Mouse (Mus musculus): ENCODE data around the gene Dnajc3. TPM values are rescaled to one million over a fixed set of nuclear protein-coding genes. Genes with fewer than 3 reads are reported as not detected.

The Dnajc3 gene
- 73.5 TPM for polyA plus RNA-seq (2021)

DNA sequence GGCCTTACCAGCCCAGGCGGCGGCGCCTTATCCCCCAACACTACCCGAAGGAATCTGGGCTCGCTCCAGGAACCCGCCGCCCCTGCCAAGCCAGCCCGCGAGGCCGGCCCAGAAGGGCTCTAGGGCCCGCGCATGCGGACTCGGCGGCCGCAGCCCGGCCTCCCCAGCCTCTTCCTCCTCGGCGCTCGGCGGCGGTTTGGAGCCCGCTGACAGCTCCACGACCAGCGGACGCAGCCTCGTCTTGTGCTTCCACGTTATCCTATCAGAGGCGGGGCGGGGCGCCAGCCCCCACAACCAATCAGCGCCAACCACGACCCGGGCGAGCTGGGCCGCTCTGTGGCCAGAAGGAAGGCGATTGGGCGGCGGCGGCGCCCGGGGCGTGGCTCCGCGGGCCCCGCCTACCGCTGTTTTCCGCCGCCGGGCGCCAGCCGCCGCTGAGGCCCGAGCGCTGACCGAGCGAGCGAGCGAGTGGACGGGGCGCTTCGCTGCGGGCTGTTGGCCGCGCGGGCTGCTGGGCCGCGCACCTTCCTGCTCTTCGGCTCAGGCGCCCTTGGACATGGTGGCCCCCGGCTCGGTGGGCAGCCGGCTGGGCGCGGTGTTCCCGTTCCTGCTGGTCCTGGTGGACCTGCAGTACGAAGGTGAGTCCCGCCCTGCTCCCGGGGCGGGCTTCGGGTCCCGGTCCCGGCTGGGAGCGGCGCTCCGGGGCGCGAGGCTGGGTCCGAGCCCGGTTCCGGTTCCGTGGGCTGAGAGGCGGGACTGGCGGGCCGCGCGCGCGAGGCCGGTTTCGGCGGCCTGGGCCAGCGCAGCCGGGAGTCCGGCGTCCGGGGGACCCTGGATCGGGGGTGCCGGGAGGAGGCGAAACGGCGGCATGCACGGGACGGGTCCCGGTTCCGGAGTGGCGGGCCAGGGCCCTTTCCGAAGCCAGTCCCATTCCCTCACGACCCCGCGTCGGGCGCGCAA is at the start of gene Dnajc3:
TSS of gene Dnajc3 (plus strand) at position 444 of the 960 bp plus-strand sequence.
- TF ChIP-seq CTCF (IDR thresholded peaks at IDR 0.05): no peak
- in situ Hi-C loops (cut with MboI; ENCODE audit: low pct_unique_long_range_greater_than_20kb): no loop called here
- ChIA-PET POLR2A (interaction anchor here (0.6 kb wide), 1 partner anchor 1484 kb away, joined by 3 read pairs; no protein-coding TSS in a partner anchor), CTCF (no interaction called here)
- ATAC-seq (peak; percentile 99), DNase-seq (ENCODE audit: low read depth, low spot score) (peak; percentile 88)
- H3K27me3 ChIP-seq: no peaks in the 10 kb centered on the region

DNA sequence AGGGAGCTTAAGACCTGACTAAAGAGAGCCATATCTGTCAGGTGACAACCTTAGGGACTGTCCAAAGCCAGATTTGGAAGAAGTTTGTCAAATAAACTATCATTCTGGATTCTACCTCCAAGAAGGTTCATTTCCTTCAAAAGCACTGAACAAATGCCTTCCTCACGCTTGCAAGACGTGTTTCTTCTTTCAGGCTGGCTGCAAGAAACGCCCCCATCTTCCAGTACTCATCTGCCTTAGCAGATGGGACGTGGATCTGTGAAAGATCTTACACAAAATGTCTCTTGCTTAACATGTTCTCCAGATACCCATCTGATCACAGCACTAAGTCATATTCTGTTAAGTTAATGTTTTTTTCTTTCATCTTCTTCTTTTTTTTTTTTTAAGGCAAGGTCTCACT is 47.7 kb upstream of the Dnajc3 start:
- no peak for DNase-seq (ENCODE audit: low read depth, low spot score)
- no peak for TF ChIP-seq CTCF (IDR thresholded peaks at IDR 0.05)
- H3K27me3 ChIP-seq: no peaks in the 10 kb centered on the region
- in situ Hi-C loops (cut with MboI; ENCODE audit: low pct_unique_long_range_greater_than_20kb): no loop called here
- ATAC-seq: no peak
- POLR2A ChIA-PET: no interaction called here
- CTCF ChIA-PET: no interaction called here

DNA sequence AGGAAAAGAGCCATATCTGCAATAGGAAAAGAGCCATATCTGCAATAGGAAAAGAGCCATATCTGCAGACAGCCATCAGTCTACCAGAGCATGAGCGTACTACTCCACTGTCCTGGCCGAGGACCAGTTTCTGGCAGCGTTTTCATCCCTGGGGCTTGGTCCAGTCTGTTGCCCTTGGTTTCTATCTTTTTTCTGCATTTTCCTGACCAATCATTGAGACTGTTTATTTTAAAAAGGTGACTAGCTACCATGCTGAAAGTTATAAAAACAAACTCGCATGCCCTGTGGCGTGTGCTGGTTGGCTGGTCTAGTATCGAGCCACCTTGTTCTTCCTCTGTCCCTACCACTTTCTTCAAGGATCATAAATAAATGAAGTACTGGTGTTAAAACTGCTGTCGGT is 42.5 kb upstream of the Dnajc3 start:
- TF ChIP-seq CTCF (IDR thresholded peaks at IDR 0.05): no peak
- H3K27me3 ChIP-seq: no peaks in the 10 kb centered on the region
- in situ Hi-C loops (cut with MboI; ENCODE audit: low pct_unique_long_range_greater_than_20kb): loop anchor here (5.0 kb wide), 1 partner anchor 68 kb away; no protein-coding TSS in a partner anchor
- POLR2A ChIA-PET: no interaction called here
- ATAC-seq (peak; percentile 77), DNase-seq (ENCODE audit: low read depth, low spot score) (no peak)
- CTCF ChIA-PET: interaction anchor here (2.1 kb wide), 1 partner anchor 29 kb away, joined by 5 read pairs; no protein-coding TSS in a partner anchor

DNA sequence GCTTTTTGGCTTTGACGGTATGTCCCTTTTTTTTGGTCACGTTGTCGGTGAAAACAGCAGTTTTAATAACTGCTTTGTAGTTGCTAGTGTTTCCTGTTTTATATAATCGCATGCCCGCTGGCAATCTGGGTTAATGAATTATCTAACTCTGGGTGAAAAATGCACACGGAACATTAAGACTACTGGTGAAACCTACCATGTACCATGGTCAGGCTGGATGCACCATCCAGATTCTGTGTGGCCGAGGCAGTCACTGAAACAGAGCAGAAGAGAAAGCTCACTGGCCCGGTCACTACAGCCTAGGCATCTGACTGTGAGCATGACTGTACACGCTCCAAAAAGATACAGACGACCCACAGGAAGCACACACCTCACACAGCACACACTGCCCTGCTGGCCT is 42.1 kb upstream of the Dnajc3 start:
- peak; percentile 72 for ATAC-seq
- CTCF ChIA-PET: interaction anchor here (0.8 to 2.1 kb wide), 3 partner anchors 30 to 145 kb away, joined by 3 to 5 read pairs (median 5); no protein-coding TSS in a partner anchor
- in situ Hi-C loops (cut with MboI; ENCODE audit: low pct_unique_long_range_greater_than_20kb): loop anchor here (5.0 kb wide), 1 partner anchor 68 kb away; no protein-coding TSS in a partner anchor
- no peak for TF ChIP-seq CTCF (IDR thresholded peaks at IDR 0.05)
- H3K27me3 ChIP-seq: no peaks in the 10 kb centered on the region
- DNase-seq (ENCODE audit: low read depth, low spot score): peak; percentile 60
- POLR2A ChIA-PET: no interaction called here

DNA sequence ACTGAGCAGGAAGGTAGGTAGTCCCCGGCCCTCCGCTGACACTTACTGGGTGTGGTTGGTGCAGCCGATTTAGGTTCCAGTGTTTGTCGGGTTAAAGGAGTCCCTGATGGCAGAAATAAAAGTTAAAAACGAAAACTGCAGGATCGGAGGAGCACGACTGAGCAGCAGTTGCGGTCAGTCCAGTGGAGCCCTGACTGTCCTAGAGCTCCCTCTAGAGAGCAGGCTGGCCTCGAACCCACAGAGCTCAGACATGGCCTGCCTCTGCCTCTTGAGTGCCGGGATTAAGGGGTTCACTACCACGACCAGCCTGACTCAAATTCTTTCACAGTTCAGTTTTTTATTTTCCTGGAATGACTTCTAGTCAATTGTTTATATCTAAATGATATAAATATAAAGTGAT is 37.8 kb upstream of the Dnajc3 start:
- DNase-seq (ENCODE audit: low read depth, low spot score) (no peak), ATAC-seq (no peak)
- in situ Hi-C loops (cut with MboI; ENCODE audit: low pct_unique_long_range_greater_than_20kb): loop anchor here (5.0 kb wide), 1 partner anchor 73 kb away; no protein-coding TSS in a partner anchor
- TF ChIP-seq CTCF (IDR thresholded peaks at IDR 0.05): no peak
- POLR2A ChIA-PET: no interaction called here
- H3K27me3 ChIP-seq: no peaks in the 10 kb centered on the region
- CTCF ChIA-PET: interaction anchor here (1.6 kb wide), 1 partner anchor 47 kb away, joined by 3 read pairs; no protein-coding TSS in a partner anchor

DNA sequence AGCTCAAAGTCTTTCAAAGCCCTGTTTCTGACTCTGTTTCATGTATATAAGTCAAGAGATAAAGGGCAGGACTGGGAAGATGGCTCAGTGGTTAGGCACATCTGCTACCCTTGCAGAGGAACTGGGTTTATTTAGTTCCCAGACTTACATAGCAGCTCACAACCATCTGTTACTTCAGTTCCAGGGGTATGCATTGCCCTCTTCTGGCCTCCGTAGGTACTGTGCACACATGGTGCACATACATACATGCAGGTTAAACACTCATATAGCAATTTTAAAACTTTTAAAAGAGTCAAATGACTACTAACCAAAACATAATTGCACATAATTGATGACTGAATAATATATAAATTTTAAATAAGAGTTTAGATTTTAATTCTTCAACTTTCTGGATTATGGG is 36.9 kb upstream of the Dnajc3 start:
- in situ Hi-C loops (cut with MboI; ENCODE audit: low pct_unique_long_range_greater_than_20kb): no loop called here
- ATAC-seq: no peak
- TF ChIP-seq CTCF (IDR thresholded peaks at IDR 0.05): no peak
- no peak for DNase-seq (ENCODE audit: low read depth, low spot score)
- no peaks in the 10 kb centered on the region for H3K27me3 ChIP-seq
- ChIA-PET POLR2A (no interaction called here), CTCF (interaction anchor here (1.6 to 3.0 kb wide), 2 partner anchors 48 to 81 kb away, joined by 3 to 14 read pairs; no protein-coding TSS in a partner anchor)

DNA sequence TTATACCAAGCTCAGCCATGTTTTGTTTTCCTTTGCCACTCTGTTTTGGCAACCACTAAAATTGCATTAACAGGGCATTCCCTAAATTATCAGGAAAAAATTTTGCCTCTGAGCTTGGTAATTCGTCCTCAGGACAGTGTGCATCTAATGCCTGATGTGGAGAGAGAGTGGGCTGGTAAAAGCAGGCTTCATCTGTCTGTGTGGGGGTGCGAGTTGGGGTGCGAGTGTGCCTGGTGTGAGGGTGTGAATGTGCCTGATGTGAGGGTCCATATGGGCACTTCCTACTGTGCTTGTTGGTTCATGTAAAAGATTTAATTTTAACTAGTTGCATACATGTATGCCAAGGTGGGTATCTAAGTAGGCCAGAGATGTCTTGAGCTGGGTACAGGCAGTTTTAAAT is 34.4 kb upstream of the Dnajc3 start:
- in situ Hi-C loops (cut with MboI; ENCODE audit: low pct_unique_long_range_greater_than_20kb): no loop called here
- no peak for TF ChIP-seq CTCF (IDR thresholded peaks at IDR 0.05)
- no peak for DNase-seq (ENCODE audit: low read depth, low spot score)
- H3K27me3 ChIP-seq: no peaks in the 10 kb centered on the region
- ChIA-PET CTCF (interaction anchor here (0.9 to 3.0 kb wide), 3 partner anchors 40 to 84 kb away, joined by 3 to 14 read pairs (median 4); no protein-coding TSS in a partner anchor), POLR2A (no interaction called here)
- no peak for ATAC-seq

DNA sequence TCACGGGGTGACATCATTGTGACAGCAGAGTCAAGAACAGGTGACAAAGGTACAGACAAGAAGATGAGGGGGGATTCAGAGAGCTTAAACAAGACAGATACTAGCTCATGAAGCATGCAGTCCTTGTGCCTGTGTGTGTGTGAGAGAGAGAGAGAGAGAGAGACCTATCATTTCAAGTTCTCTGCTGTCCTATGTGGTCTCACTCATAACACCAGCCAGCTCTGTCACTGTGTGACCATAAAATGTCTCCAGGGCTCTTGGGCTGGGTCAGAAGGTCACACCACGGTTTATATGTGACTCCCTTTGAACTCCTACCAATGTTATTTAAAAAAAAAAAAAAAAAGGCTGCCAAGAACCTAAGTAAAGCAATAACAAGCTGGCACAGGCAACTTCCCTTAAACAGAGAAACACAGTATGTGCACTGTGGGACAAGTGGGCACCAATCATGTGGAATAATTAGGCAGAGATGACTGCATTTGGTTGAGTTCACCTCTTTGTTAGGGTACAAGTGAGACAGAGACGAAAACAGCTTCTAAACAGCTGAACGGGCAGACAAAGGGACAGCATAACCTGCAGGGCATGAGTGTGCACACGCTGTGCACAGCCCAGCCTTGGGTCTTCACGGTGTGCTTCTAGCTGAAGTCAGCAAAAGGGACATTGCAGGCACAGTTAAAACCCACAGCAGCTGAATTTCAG is 33.8 kb upstream of the Dnajc3 start:
- in situ Hi-C loops (cut with MboI; ENCODE audit: low pct_unique_long_range_greater_than_20kb): no loop called here
- no peak for DNase-seq (ENCODE audit: low read depth, low spot score)
- ChIA-PET CTCF (interaction anchor here (0.9 to 1.5 kb wide), 4 partner anchors 40 to 129 kb away, joined by 3 to 4 read pairs (median 3); no protein-coding TSS in a partner anchor), POLR2A (no interaction called here)
- no peak for ATAC-seq
- no peak for TF ChIP-seq CTCF (IDR thresholded peaks at IDR 0.05)
- no peaks in the 10 kb centered on the region for H3K27me3 ChIP-seq

DNA sequence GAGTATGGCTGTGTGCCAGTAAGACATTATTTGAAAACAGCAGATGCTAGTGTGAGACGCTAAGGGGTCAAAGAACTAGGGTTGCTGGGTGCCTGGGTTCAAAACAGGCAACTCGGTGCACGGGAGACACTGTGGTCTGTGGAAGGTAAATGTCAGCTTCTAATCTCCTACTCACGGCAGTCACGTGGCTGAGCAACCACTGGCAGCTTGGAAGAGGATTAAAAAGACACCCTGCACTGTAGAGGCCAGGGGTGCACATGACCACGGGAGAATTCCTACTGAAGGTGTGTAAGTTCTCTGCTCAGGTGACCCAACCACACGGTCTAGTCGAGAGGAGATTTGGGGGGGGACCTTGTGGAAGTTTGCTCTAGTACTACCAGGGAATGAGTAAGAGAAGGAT is 30.2 kb upstream of the Dnajc3 start:
- POLR2A ChIA-PET: no interaction called here
- no peak for TF ChIP-seq CTCF (IDR thresholded peaks at IDR 0.05)
- in situ Hi-C loops (cut with MboI; ENCODE audit: low pct_unique_long_range_greater_than_20kb): no loop called here
- DNase-seq (ENCODE audit: low read depth, low spot score) (no peak), ATAC-seq (no peak)
- CTCF ChIA-PET: no interaction called here
- H3K27me3 ChIP-seq: no peaks in the 10 kb centered on the region

DNA sequence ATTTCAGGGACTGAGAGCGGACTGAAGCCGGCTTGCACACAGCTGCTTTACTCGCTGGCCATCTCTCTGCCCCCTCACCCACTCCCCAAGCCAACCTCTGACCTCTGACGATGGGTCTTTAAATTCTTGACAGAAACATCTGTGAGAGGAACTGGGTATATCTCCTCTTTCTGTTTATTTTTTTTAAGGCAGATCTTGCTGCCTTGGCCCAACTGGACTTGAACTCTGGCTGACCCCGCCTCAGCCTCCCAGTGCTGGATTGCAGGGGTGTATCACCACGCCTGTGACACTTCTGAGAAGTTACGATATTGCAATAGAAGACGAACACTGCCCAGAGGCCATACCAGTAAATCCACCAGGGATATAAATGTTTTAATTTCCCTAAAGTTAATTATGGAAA is 27.9 kb upstream of the Dnajc3 start:
- ATAC-seq (no peak), DNase-seq (ENCODE audit: low read depth, low spot score) (no peak)
- ChIA-PET CTCF (interaction anchor here (0.9 kb wide), 1 partner anchor 67 kb away, joined by 4 read pairs; no protein-coding TSS in a partner anchor), POLR2A (no interaction called here)
- no peaks in the 10 kb centered on the region for H3K27me3 ChIP-seq
- no peak for TF ChIP-seq CTCF (IDR thresholded peaks at IDR 0.05)
- in situ Hi-C loops (cut with MboI; ENCODE audit: low pct_unique_long_range_greater_than_20kb): loop anchor here (5.0 kb wide), 1 partner anchor 57 kb away; no protein-coding TSS in a partner anchor
